Mouse (Mus musculus) urinary bladder, adult 2 months (tissue): ENCODE results near the gene Map7d3. TPM values are rescaled to one million over a fixed set of nuclear protein-coding genes. Genes with fewer than 3 reads are reported as not detected.

Experiments
- polyA plus RNA-seq: library from polyadenylated mRNA; depleted of rRNA; stranded (reverse); fragments of >200 nt; gene quantifications from 2 replicates; pipeline ENCODE4 v1.2.3, GENCODE M21; 2012; rRNA removed

The Map7d3 gene
- polyA plus RNA-seq, 1 experiment = 0.37 TPM

Other genes with a start within 250 kb of the Map7d3 start
- gene Mmgt1, start 224.3 kb downstream of the Map7d3 start, polyA plus RNA-seq = 17.1 and 17.3 TPM in 2 replicates
- 16.4 and 17.0 TPM in 2 replicates for gene Slc9a6, start 212.6 kb downstream of the Map7d3 start, polyA plus RNA-seq
- 1,303 and 1,694 TPM in 2 replicates for gene Fhl1, start 90.5 kb downstream of the Map7d3 start, polyA plus RNA-seq
- gene Adgrg4, start 47.8 kb upstream of the Map7d3 start, polyA plus RNA-seq = not detected in 2 replicates
- gene Brs3, start 220.7 kb upstream of the Map7d3 start, polyA plus RNA-seq = not detected in 2 replicates
- 23.9 and 30.7 TPM in 2 replicates for gene Htatsf1, start 231.3 kb upstream of the Map7d3 start, polyA plus RNA-seq